Mouse (Mus musculus) colon, adult 2 months (tissue): ENCODE results near the gene Dusp22. TPM values are rescaled to one million over a fixed set of nuclear protein-coding genes. Genes with fewer than 3 reads are reported as not detected.

ENCODE experiments used
- polyA plus RNA-seq: library from polyadenylated mRNA; depleted of rRNA; stranded (reverse); fragments of >200 nt; gene quantifications from 2 replicates; pipeline ENCODE4 v1.2.3, GENCODE M21; 2012; rRNA removed

The Dusp22 gene
- polyA plus RNA-seq, result 4.5 and 5.8 TPM in 2 replicates

GRCm38 (mm10) chr13:30659613-30660505, at the start of gene Dusp22:
Dusp22 (plus strand) TSS chr13:30659999.

GRCm38 (mm10) chr13:30749021-30749556, 89.3 kb downstream of the Dusp22 start, which contains the start of gene Irf4:
Irf4 (plus strand) TSS chr13:30749226.

Other genes starting within 250 kb of the Dusp22 start
- gene Uqcrfs1, start 114.6 kb upstream of the Dusp22 start, polyA plus RNA-seq, result 330 and 371 TPM in 2 replicates
- 2.7 and 2.8 TPM in 2 replicates for gene Irf4, start 89.2 kb downstream of the Dusp22 start, polyA plus RNA-seq